Mouse (Mus musculus): ENCODE measurements around the gene Zfp697.
A peak's percentile ranks its signal among the peaks of the same experiment; 100 is the strongest.
"Not testable (repeated sequence)": the region's sequence is repeated elsewhere in the genome, so short reads cannot be mapped to it uniquely, and the experiment has no call there.

Gene Zfp697

GRCm38 (mm10) chr3:98720740-98721139, 338.5 kb downstream of the Zfp697 start:
- DNase-seq, result peak in 1 of 2 experiments; percentile 22

- peak; percentile 52 to 61 for DNase-seq
These were observed 342.1 kb downstream of the Zfp697 start, which contains the start of gene Hsd3b2 for GRCm38 (mm10) chr3:98724376-98724775. TSS of gene Hsd3b2 (minus strand) at chr3:98724543.

GRCm38 (mm10) chr3:98726281-98726680, 344.0 kb downstream of the Zfp697 start:
- DNase-seq, result peak; percentile 65 to 68

- peak in 1 of 2 experiments; percentile 20 for DNase-seq
These were observed 351.5 kb downstream of the Zfp697 start for GRCm38 (mm10) chr3:98733724-98734123.

- DNase-seq, result no peak
These were observed 352.1 kb downstream of the Zfp697 start for GRCm38 (mm10) chr3:98734340-98734739.

- not testable (repeated sequence) for DNase-seq
These were observed 358.8 kb downstream of the Zfp697 start for GRCm38 (mm10) chr3:98741043-98741442.

GRCm38 (mm10) chr3:98752171-98752570, 369.9 kb downstream of the Zfp697 start:
- no peak for DNase-seq

GRCm38 (mm10) chr3:98756836-98757235, 374.6 kb downstream of the Zfp697 start:
- peak in 1 of 2 experiments; percentile 54 for DNase-seq

- peak; percentile 8 to 21 for DNase-seq
These were observed 381.9 kb downstream of the Zfp697 start for GRCm38 (mm10) chr3:98764155-98764554.

- no peak for DNase-seq
These were observed 398.7 kb downstream of the Zfp697 start for GRCm38 (mm10) chr3:98780921-98781320.

GRCm38 (mm10) chr3:98782181-98782868, 400.1 kb downstream of the Zfp697 start:
- DNase-seq, result peak; percentile 19 to 36

GRCm38 (mm10) chr3:98786551-98786950, 404.3 kb downstream of the Zfp697 start:
- no peak for DNase-seq

Data from kidney, postnatal 36 days (tissue).